Mouse (Mus musculus): ENCODE measurements around the gene Ces1e. TPM values are rescaled to one million over a fixed set of nuclear protein-coding genes. Genes with fewer than 3 reads are reported as not detected.

Gene Ces1e
- total and polyA plus RNA-seq, 2 experiments from 2014 or later: 0.60 TPM; not detected in 1

DNA sequence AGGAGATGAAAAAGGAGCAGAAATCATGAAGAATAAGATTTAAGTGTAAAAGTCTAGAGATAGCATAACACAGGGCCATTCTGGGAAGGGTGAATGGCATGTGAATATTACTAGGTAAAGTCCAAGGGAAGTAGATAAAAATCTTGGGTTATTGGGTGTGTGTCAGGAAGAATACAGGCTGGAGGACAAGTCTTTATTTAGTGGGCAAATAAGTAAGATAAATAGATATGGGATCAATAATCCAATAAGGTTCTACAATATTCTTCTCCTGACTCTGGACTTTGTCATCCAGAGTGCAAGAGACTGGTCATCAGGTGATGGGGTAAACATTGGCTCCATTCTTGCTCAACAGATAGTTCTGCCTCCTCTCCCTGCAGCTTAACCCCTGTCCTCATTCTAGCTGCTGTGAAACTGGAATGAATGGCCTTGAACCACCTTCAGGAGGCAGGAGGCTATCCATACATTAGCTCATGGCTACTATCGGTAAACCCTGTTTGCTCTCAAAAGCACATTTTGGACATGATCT, 23.0 kb upstream of the Ces1e start:
- H3K27me3 ChIP-seq (ENCODE audit: control insufficient read depth, insufficient read depth, low read length): no peaks in the 10 kb centered on the region
- 90% methylated on average over 1 of the region's 1 CpGs for WGBS
- no peak overlapping the region for H3K4me2 ChIP-seq (ENCODE audit: low read depth, low read length)
- H3K9me3 ChIP-seq (replicated peaks; ENCODE audit: control insufficient read depth, low read length): no peaks in the 10 kb centered on the region
- H3K36me3 ChIP-seq (replicated peaks; ENCODE audit: control insufficient read depth, insufficient read depth, low read length): no peaks in the 10 kb centered on the region
- no peaks in the 10 kb centered on the region for H3K4me1 ChIP-seq (ENCODE audit: control insufficient read depth, insufficient read depth)
- H3K27ac ChIP-seq (ENCODE audit: low read depth): no peak overlapping the region
- no peak for ATAC-seq (ENCODE audit: insufficient read depth, low read depth)
- no peak overlapping the region for H3K9ac ChIP-seq (replicated peaks; ENCODE audit: low read depth, low read length)
- H3K4me3 ChIP-seq (ENCODE audit: low read depth, low read length): no peak overlapping the region
- no peak for DNase-seq (ENCODE audit: low spot score)
- TF ChIP-seq CTCF (IDR thresholded peaks at IDR 0.05; ENCODE audit: low read depth) (no peak), EP300 (IDR thresholded peaks at IDR 0.05; ENCODE audit: low read depth) (no peak)

DNA sequence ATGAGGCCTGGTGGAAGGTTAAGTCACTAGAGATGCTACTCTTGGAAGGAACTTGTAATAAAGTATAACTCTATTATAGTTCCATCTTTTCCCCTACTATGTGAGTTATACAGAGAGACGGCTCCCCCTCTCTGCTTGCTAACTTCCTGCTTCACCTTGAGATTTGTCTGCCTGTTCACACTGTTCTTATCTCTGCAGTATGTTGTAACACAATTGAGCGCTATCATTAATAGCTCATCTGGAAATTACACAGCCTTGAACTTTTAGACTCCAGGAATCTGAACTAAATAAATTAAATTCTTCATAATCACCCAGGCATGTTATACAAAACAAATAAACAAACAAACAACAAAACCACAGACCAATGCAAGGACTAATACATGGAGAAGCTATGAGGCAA, 16.6 kb upstream of the Ces1e start:
- Histone ChIP-seq H3K36me3 (replicated peaks; ENCODE audit: control insufficient read depth, insufficient read depth, low read length) (no peaks in the 10 kb centered on the region), H3K4me3 (ENCODE audit: low read depth, low read length) (no peak overlapping the region), H3K9me3 (replicated peaks; ENCODE audit: control insufficient read depth, low read length) (no peaks in the 10 kb centered on the region), H3K9ac (replicated peaks; ENCODE audit: low read depth, low read length) (no peak overlapping the region), H3K4me1 (ENCODE audit: control insufficient read depth, insufficient read depth) (no peaks in the 10 kb centered on the region), H3K27ac (ENCODE audit: low read depth) (no peak overlapping the region), H3K4me2 (ENCODE audit: low read depth, low read length) (no peak overlapping the region), H3K27me3 (ENCODE audit: control insufficient read depth, insufficient read depth, low read length) (no peaks in the 10 kb centered on the region)
- 53% methylated on average over 2 of the region's 2 CpGs for WGBS
- TF ChIP-seq EP300 (IDR thresholded peaks at IDR 0.05; ENCODE audit: low read depth) (no peak), CTCF (IDR thresholded peaks at IDR 0.05; ENCODE audit: low read depth) (no peak)
- ATAC-seq (ENCODE audit: insufficient read depth, low read depth) (no peak), DNase-seq (ENCODE audit: low spot score) (no peak)

DNA sequence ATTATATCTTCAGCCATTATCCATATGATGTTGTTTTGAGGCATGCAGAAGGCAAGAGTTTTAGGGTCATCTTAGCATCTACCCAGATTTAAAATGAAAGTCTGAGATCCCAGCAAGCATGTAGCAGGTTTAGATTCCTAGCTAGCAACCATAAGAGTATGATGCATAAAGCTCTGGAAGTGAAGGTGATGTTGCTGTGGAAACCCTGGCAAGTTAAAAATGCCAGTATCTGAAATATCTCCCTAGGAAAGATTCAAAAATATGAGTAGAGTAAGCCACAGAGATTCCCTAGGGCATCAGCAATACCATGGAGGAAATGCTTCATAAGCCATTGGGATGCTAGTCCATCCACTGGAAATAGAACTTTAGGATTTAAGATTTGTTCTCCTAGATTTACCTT, 10.5 kb upstream of the Ces1e start:
- Histone ChIP-seq H3K36me3 (replicated peaks; ENCODE audit: control insufficient read depth, insufficient read depth, low read length) (no peaks in the 10 kb centered on the region), H3K4me3 (ENCODE audit: low read depth, low read length) (no peak overlapping the region), H3K9me3 (replicated peaks; ENCODE audit: control insufficient read depth, low read length) (no peaks in the 10 kb centered on the region), H3K9ac (replicated peaks; ENCODE audit: low read depth, low read length) (no peak overlapping the region), H3K27ac (ENCODE audit: low read depth) (no peak overlapping the region), H3K27me3 (ENCODE audit: control insufficient read depth, insufficient read depth, low read length) (no peaks in the 10 kb centered on the region), H3K4me1 (ENCODE audit: control insufficient read depth, insufficient read depth) (no peaks in the 10 kb centered on the region), H3K4me2 (ENCODE audit: low read depth, low read length) (no peak overlapping the region)
- TF ChIP-seq CTCF (IDR thresholded peaks at IDR 0.05; ENCODE audit: low read depth) (no peak), EP300 (IDR thresholded peaks at IDR 0.05; ENCODE audit: low read depth) (no peak)
- DNase-seq (ENCODE audit: low spot score) (no peak), ATAC-seq (ENCODE audit: insufficient read depth, low read depth) (no peak)

DNA sequence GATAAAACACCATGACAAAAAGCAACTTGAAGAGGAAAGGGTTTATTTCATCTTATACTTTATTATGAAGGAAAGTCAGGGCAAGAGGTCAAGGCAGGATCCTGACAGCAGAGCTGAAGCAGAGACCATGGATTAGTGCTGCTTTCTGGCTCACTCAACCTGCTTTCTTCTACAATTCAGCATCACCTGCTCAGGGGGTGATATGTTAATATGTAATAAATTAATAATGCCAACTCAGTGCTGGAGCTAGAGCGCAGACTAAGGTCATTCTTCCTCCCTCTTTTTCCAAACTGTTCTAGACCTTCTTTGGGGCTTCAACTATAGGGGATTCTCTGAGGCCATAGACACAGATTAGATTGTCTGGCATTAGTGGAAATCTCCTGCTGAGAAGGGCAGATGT, 6.3 kb upstream of the Ces1e start:
- no peaks in the 10 kb centered on the region for H3K4me1 ChIP-seq (ENCODE audit: control insufficient read depth, insufficient read depth)
- ATAC-seq (ENCODE audit: insufficient read depth, low read depth): no peak
- no peak overlapping the region for H3K27ac ChIP-seq (ENCODE audit: low read depth)
- H3K9me3 ChIP-seq (replicated peaks; ENCODE audit: control insufficient read depth, low read length): no peaks in the 10 kb centered on the region
- H3K9ac ChIP-seq (replicated peaks; ENCODE audit: low read depth, low read length): no peak overlapping the region
- DNase-seq (ENCODE audit: low spot score): no peak
- H3K36me3 ChIP-seq (replicated peaks; ENCODE audit: control insufficient read depth, insufficient read depth, low read length): no peaks in the 10 kb centered on the region
- 89% methylated on average over 1 of the region's 1 CpGs for WGBS
- H3K27me3 ChIP-seq (ENCODE audit: control insufficient read depth, insufficient read depth, low read length): no peaks in the 10 kb centered on the region
- no peak for TF ChIP-seq CTCF (IDR thresholded peaks at IDR 0.05; ENCODE audit: low read depth)
- TF ChIP-seq EP300 (IDR thresholded peaks at IDR 0.05; ENCODE audit: low read depth): no peak
- H3K4me3 ChIP-seq (ENCODE audit: low read depth, low read length): no peak overlapping the region
- no peak overlapping the region for H3K4me2 ChIP-seq (ENCODE audit: low read depth, low read length)

DNA sequence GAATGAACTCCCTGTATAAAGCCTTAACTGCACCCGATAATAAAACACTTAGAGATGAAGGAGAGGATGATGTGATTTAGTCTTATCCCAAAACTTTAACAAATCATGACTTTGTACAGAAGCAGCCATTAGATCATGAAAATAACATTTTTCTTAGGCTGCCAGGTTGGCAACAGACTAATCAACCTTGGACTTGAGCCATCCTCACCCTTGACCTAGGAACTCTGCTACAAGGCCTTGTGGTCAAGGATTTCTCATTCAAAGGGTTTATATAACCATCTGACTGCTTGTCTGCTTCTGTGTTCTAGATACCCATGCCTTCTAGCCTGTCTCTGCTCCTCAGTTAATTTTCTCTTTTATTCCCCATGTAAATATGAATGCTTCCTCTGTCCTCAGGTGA, 5.3 kb upstream of the Ces1e start:
- Histone ChIP-seq H3K9me3 (replicated peaks; ENCODE audit: control insufficient read depth, low read length) (no peaks in the 10 kb centered on the region), H3K4me3 (ENCODE audit: low read depth, low read length) (no peak overlapping the region), H3K27ac (ENCODE audit: low read depth) (no peak overlapping the region), H3K27me3 (ENCODE audit: control insufficient read depth, insufficient read depth, low read length) (no peaks in the 10 kb centered on the region), H3K9ac (replicated peaks; ENCODE audit: low read depth, low read length) (no peak overlapping the region), H3K4me1 (ENCODE audit: control insufficient read depth, insufficient read depth) (no peaks in the 10 kb centered on the region), H3K4me2 (ENCODE audit: low read depth, low read length) (no peak overlapping the region), H3K36me3 (replicated peaks; ENCODE audit: control insufficient read depth, insufficient read depth, low read length) (no peaks in the 10 kb centered on the region)
- DNase-seq (ENCODE audit: low spot score) (no peak), ATAC-seq (ENCODE audit: insufficient read depth, low read depth) (no peak)
- WGBS: 76% methylated on average over 1 of the region's 1 CpGs
- TF ChIP-seq EP300 (IDR thresholded peaks at IDR 0.05; ENCODE audit: low read depth): no peak
- no peak for TF ChIP-seq CTCF (IDR thresholded peaks at IDR 0.05; ENCODE audit: low read depth)

DNA sequence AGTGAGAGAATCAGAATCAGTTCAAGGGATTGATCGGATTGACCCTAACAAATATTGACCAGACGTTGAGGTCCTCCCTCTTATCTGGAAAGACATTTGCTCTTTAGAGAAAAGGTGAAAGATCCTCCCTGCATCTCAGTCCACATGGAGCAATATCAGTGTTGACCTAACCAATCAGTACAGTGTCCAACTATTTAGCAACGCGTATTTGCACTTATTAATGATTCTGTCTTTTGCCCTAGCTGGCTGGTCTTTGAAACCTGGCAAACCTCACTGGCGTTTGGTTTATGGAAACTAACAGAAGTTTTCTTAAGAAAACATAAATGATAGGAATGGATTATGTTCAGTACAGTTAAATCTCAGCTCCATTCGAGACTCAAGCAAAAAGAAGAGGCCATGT, 4.6 kb upstream of the Ces1e start:
- H3K4me2 ChIP-seq (ENCODE audit: low read depth, low read length): no peak overlapping the region
- TF ChIP-seq EP300 (IDR thresholded peaks at IDR 0.05; ENCODE audit: low read depth) (no peak), CTCF (IDR thresholded peaks at IDR 0.05; ENCODE audit: low read depth) (no peak)
- no peaks in the 10 kb centered on the region for H3K4me1 ChIP-seq (ENCODE audit: control insufficient read depth, insufficient read depth)
- no peaks in the 10 kb centered on the region for H3K36me3 ChIP-seq (replicated peaks; ENCODE audit: control insufficient read depth, insufficient read depth, low read length)
- H3K27me3 ChIP-seq (ENCODE audit: control insufficient read depth, insufficient read depth, low read length): no peaks in the 10 kb centered on the region
- WGBS: 80% methylated on average over 6 of the region's 6 CpGs
- H3K27ac ChIP-seq (ENCODE audit: low read depth): no peak overlapping the region
- no peaks in the 10 kb centered on the region for H3K9me3 ChIP-seq (replicated peaks; ENCODE audit: control insufficient read depth, low read length)
- ATAC-seq (ENCODE audit: insufficient read depth, low read depth) (no peak), DNase-seq (ENCODE audit: low spot score) (no peak)
- no peak overlapping the region for H3K9ac ChIP-seq (replicated peaks; ENCODE audit: low read depth, low read length)
- H3K4me3 ChIP-seq (ENCODE audit: low read depth, low read length): no peak overlapping the region
